Mouse (Mus musculus): Measurements from ENCODE around the gene Fat3.

Gene Fat3

DNA sequence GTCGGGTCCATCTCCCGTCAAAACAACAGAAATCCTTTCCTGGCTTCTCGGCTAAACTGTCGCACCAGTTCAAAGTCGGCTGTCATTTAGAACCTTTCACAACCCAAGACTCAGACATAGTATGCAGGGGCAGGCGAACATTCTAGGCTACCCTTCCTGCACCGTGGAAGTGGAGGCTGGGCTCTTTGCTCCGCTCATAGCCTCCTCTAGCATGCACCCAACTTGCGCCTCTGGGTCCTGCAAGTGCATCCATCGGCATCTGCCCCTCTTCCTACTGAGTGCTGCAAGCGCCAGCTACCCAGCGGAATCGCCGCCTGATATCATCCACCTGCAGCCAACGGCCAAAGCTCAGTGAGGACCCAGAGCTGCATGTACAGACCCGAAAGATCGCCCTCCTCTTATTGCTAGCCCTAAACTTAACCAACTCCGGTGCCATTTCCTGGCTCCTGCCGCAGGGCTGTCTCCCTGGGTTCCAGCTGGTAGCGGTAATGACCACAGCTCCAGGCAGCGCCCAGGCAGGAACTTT is at the start of gene Fat3:
Gene Fat3, minus strand, starts transcription at position 100 of the 526 bp plus-strand sequence.
- no peak for DNase-seq

DNA sequence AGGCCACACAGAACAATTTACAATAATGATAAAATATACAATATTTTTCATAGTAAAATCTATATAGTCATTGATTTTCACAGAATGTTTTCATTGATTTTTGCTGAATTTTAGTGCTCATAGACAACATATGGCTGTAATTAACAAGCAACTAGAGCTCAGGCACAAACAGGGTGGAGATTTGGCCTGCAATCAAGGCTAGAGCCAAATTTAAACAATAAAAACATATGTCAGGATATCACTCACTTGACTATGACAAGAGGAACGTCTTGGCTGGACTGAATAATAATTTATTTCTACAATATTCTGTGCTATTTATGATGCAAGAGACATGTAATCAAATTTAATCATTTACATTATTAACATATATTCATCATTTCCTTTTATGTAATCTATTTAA is 31.8 kb upstream of the Fat3 start:
- DNase-seq: no peak

DNA sequence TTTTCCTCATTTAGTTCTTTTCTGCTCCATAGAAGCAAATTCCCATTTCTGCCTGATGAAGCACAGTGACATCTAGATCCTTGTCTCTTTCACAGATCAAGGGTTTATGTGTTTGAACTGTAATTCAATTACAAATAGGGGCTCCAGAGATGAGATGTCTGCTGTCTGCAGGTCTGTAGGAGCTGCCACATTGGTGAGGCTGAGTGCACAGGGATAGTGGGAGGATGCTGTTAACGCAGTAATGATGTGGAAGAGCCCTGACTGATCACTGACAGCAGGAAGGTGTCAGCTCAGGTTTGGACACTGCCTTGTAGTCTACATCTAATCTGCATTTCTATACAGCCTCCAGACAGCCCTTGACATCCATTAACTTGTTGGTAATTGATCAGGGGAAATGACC is 16.5 kb upstream of the Fat3 start:
- DNase-seq: no peak

DNA sequence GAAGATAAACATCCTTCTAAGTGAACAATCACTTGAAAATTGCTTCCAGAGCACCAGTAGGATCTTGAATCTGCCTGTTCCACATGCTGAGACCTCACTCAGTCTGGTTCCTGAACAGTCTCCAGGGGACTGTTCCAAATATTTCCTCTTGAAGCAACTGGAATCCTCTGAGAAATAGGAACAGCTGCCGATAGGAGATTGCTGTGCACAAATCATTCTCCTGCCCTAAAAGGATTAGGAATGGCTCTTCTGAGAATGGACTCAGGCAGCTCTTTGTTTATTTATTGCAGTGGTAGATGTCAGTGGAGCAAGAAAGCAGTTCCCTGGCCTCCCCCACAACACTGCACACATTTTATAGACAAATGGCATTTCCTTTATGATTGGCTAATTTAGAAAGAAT is 10.9 kb upstream of the Fat3 start:
- DNase-seq: no peak

- DNase-seq: no peak
Measured at GRCm38 (mm10) chr9:16503776-16504175, 2.7 kb upstream of the Fat3 start.

- no peak for DNase-seq
Measured at GRCm38 (mm10) chr9:16502673-16503343, 1.7 kb upstream of the Fat3 start.

GRCm38 (mm10) chr9:16501990-16502672 is 1.0 kb upstream of the Fat3 start:
- no peak for DNase-seq

DNA sequence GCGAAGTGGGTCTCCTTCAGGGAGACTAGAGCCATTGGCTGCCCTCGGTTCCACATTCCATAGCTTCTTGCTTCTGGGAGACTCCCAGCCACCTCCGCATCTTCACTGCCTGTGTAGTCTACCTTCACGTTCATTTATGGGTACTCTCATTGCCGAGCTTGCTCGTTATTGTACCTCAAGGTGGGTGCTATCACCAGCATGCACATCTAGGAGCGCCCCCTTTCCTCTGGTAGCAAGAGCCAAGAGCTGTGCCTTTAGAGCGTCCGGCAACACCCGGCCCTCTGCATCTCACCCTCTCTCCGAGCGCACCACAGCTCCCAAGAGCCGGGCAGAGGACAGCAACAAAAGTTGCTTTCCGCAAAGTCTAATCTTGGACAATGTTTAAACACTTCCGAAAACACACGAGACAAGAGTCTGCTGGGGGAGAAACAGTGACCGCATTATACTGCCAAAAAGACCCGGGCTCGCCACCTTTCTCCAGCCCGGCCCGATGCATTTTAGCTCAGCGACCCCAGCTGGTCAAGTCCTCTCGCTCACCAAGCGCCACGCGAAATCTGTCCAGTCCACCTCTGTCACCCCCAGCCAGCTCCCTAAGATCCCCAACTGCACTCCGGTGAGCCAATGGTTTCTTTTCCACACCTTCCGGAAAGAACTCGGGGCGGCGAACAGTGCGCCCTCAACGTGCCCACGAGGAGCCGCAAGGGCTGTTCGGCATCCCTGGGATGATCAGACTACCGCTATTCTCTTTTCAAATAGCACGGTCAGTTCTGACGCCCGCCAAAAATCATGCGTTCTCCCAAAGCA is 501 bp downstream of the Fat3 start:
- DNase-seq: no peak

GRCm38 (mm10) chr9:16499621-16500381 is 1.3 kb downstream of the Fat3 start:
- DNase-seq: no peak

GRCm38 (mm10) chr9:16498876-16499275 is 2.2 kb downstream of the Fat3 start:
- DNase-seq: no peak

GRCm38 (mm10) chr9:16497361-16497760 is 3.7 kb downstream of the Fat3 start:
- no peak for DNase-seq

DNA sequence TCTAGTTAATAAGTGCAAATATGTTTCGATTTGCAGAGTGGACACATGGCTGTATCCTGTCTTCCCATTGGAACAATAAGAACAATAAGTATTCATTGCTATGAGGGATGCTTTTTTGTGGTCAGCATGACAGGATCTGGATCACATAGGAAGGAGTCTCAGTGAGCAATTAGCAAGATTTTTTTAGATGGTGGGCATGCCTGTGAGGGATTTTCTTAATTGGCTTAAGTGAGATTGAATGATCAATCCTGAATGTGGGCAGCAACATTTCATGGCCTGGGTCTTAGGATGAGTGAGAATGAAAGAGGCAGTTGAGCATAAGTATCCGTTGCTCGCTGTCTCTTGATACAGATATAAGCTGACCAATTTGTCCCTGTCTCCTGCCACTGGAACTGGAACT is 4.8 kb downstream of the Fat3 start:
- DNase-seq: no peak

- no peak for DNase-seq
Measured at GRCm38 (mm10) chr9:16489661-16490060, 11.4 kb downstream of the Fat3 start.

- DNase-seq: no peak
Measured at GRCm38 (mm10) chr9:16487565-16487964, 13.5 kb downstream of the Fat3 start.

DNA sequence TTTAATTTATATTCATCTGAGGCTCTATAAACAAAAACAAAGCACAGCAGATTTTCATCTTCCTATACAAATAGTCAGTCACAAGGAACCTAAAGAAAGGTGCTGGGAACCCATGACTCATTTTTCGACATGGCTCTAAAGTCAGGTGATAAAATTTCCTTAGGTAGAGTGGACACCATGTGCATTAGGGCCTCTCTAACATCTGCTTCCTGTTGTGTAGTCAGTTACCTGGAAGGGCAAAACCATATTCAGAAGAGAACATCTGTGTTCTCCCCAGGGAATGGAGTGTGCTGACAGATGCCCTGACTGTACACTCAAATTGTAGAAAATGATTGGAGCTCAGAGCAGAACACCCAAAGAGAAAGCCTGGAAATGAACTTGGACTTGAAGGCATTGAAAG is 14.9 kb downstream of the Fat3 start:
- no peak for DNase-seq

DNA sequence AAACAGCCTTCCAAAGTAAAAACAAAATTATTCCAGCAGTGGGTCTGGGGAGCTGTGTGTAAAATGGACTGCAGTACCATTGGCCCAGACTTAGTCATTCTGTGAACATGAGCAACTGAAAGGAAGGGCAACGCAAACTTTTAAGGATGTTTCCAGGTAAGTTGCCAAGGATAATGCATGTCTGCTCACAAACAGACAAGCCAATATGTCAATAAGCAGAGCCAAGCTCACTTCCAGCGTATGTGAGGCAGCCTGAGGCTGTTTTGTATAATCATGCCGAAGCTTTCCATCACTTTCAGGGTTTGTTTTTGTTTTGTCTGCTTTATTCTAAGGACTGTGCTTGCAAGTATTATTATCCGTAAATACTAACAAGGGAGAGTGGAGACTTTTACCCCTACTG is 15.9 kb downstream of the Fat3 start:
- no peak for DNase-seq

DNA sequence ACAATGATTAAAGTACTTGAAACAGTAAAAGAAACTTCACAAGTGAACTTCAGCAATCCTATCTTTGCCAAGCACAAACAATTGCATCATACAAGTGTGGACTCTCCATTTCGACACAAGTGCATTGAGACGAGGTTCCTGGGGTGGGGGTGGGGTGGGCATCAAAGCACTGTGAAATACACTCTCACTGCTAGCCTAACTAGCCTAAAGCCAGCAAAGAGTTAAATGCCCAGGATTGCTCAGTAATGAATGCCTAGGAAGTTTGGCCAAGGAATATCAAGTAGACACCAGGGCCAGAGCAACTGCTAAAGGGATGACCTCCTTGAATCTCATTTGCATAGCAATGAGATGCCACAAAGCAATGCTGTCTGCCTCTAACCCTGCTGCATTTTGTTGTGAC is 16.3 kb downstream of the Fat3 start:
- DNase-seq: no peak

DNA sequence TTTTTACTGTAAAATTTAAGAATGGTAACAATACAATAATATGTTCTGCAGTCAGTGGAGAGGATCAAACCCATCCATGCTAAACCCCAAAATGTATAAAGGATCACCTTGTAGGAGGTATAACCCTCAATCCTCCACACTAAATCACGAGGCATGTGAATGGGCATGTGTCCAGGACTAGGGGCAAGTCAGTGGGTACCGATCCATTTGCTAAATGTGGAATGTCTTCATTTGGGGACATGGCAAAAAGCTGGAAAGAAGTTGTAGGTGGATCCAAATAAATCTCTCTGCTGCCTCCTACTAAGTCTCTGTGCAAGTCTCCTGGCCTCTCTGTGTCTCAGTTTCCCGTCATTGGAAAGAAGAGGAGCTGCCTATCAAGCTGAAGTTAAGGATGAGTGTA is 39.6 kb downstream of the Fat3 start:
- DNase-seq: no peak

DNA sequence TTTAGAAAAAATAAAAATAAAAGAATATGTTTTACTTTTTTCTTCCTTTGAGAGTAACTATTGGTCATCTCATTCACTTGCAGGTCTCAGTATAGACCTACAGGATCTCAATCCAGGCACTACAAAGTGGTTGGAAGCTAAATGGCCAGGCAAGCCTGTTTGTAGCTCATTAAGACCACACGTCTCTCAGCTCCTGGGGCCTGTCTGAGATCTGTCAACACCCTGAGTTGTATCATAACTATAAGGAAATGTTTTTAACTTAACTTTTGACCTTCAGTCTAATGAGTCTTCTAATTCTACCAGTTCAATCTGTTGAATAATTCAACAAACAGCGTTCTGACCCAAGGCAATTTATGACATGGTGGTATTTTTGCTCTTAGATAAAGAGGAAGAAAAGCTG is 40.5 kb downstream of the Fat3 start:
- no peak for DNase-seq

DNA sequence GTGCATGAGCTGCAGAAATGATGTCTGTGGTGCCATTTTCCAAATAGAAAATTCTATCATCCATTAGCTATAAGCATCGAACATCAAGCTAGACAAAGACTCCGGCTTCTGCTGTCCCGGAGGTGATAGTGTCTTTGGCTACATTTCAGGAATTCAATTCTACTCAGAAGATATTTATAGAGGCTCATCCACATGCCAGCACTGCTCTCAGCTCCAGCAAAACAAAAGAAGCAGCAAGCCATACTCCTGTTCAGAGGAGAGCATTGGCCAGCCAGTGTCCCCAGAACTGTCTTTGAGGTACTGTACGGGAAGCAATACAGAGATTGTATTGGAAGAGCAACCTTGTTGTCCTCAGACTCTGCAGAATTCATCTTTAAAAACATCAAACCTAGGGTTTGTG is 59.2 kb downstream of the Fat3 start:
- DNase-seq: no peak

GRCm38 (mm10) chr9:16440638-16441037 is 60.4 kb downstream of the Fat3 start:
- DNase-seq: no peak

GRCm38 (mm10) chr9:16439941-16440340 is 61.1 kb downstream of the Fat3 start:
- DNase-seq: no peak

- no peak for DNase-seq
Measured at GRCm38 (mm10) chr9:16437805-16438204, 63.3 kb downstream of the Fat3 start.

Measured in thymus, postnatal 14 days (tissue).